Mouse (Mus musculus) testis, adult 2 months (tissue): Measurements from ENCODE around the gene Zscan12. TPM values are rescaled to one million over a fixed set of nuclear protein-coding genes. Genes with fewer than 3 reads are reported as not detected.

Experiments
- H3K27ac ChIP-seq: fragments of 200-500 bp; 2 replicates; pipeline ENCODE4 v1.5.1; 2012; ENCODE audit warnings: low read depth, low read length; ENCODE audit not compliant: control insufficient read depth, insufficient read depth
- H3K27me3 ChIP-seq: fragments of 200-500 bp; 2 replicates; pipeline ENCODE4 v1.6.1; 2012; ENCODE audit warnings: mild to moderate bottlenecking, low read length, moderate library complexity; ENCODE audit not compliant: control insufficient read depth, insufficient read depth
- H3K36me3 ChIP-seq: fragments of 200-500 bp; 2 replicates; pipeline ENCODE4 v1.6.1; 2012; ENCODE audit warnings: mild to moderate bottlenecking, low read length; ENCODE audit not compliant: control insufficient read depth, insufficient read depth
- H3K4me1 ChIP-seq: fragments of 200-500 bp; 2 replicates; pipeline ENCODE4 v1.6.1; 2012; ENCODE audit warnings: low read length; ENCODE audit not compliant: control insufficient read depth, insufficient read depth
- H3K4me3 ChIP-seq: fragments of 200-500 bp; 2 replicates; pipeline ENCODE4 v1.5.1; 2012; ENCODE audit warnings: low read depth, mild to moderate bottlenecking, low read length, moderate library complexity, mixed read lengths; ENCODE audit not compliant: control insufficient read depth
- CTCF ChIP-seq: fragments of 200-500 bp; IDR thresholded peaks from 2 replicates; pipeline ENCODE4 v1.5.1; 2012; ENCODE audit warnings: low read depth, mild to moderate bottlenecking, inconsistent platforms, low read length, moderate library complexity; ENCODE audit not compliant: control insufficient read depth, insufficient read depth, insufficient replicate concordance
- POLR2A ChIP-seq: fragments of 200-500 bp; IDR thresholded peaks from 2 replicates; pipeline ENCODE4 v1.6.1; 2012; ENCODE audit warnings: low read depth, mild to moderate bottlenecking, inconsistent platforms, low read length, moderate library complexity; ENCODE audit not compliant: control insufficient read depth
- polyA plus RNA-seq: library from polyadenylated mRNA; depleted of rRNA; stranded (reverse); fragments of >200 nt; gene quantifications from 2 replicates; pipeline ENCODE4 v1.2.3, GENCODE M21; 2012; rRNA removed

Gene Zscan12
- polyA plus RNA-seq: 14.6 and 15.3 TPM in 2 replicates

DNA sequence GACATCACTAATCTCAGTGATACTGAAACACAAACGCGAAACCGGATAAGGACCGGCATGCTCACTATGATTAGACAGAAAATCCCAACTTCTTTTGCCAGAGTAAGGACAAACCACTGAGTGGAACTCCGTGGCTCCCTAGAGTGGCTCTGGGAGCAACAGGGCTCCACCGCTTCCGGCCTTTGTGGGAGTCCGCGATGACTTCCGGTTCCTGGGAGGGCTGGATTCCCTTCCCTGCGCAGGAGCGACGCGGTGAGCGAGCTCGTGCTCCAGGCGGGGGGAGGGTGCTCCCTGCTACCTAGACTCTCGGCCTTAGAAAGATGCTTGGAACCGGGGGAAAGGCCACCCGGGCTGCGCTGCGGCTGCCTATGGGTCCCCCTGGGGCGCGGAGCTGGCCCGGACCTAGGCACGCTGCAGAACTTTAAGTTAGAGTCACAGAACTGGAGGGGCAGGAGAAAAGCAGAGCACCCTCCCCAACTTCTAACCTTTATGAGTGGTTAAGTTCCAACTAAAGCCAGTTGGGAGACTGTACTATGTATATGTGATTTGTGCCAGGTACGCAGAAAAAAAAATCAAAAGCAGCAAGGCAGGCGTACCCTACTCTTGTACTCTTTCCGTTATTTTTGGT, at the start of gene Zscan12:
Zscan12 (plus strand) TSS at position 200 of the 628 bp plus-strand sequence.
- Histone ChIP-seq H3K36me3 (no peaks in the 10 kb centered on the region), H3K27me3 (no peaks in the 10 kb centered on the region), H3K4me1 (peaks cover 3% of the 10 kb centered on the region; the same call in 1 of the 2 replicates), H3K27ac (peak within 1 kb of the TSS; percentile 71), H3K4me3 (peak within 1 kb of the TSS; percentile 93)
- TF ChIP-seq CTCF (no peak), POLR2A (peak; percentile 71)

DNA sequence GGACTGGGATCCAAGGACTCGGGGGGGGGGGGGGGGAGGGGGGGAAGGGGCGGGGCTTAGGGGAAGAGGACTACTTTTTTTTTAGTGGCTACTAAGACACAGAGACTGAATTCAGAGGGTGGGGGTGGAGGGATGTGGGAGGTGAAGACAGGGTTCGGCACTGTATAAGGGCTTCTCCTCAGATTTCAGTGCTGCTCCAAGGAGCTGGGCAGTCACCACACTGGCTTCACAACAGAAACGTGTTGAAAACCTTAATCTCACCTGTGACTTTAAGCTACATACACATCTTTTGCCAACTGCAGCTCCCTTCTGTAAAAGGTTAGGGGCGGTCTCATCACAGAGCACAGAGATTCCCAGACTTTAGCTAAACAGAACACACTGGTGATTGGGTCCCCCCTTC, 49.8 kb upstream of the Zscan12 start:
- Histone ChIP-seq H3K27me3 (no peaks in the 10 kb centered on the region), H3K36me3 (no peaks in the 10 kb centered on the region), H3K4me3 (no peak overlapping the region), H3K4me1 (no peaks in the 10 kb centered on the region), H3K27ac (no peak overlapping the region)
- no peak for TF ChIP-seq POLR2A
- TF ChIP-seq CTCF: no peak

DNA sequence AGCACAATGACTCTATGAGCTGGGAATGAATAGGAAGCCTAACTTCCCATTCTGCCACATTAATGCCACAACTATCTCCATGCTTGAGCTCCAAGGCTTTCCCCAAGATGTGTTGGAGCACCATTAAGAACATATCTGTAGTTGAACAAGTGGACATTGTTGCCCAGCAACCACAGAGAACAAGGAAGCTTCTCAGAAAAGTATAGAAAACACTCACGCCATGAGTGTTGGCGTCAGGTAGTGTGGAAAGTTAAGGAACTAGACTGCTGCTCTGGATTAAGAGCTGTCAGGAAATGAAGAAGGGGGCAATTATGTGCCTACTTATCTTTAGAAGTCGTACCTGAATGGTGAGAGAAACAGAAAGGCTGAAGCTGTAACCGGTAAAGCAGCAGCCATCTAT, 48.7 kb upstream of the Zscan12 start:
- H3K27ac ChIP-seq: no peak overlapping the region
- H3K4me1 ChIP-seq: no peaks in the 10 kb centered on the region
- no peak overlapping the region; the same call in 1 of the 2 replicates for H3K4me3 ChIP-seq
- no peaks in the 10 kb centered on the region for H3K27me3 ChIP-seq
- no peaks in the 10 kb centered on the region for H3K36me3 ChIP-seq
- TF ChIP-seq POLR2A (no peak), CTCF (no peak)

DNA sequence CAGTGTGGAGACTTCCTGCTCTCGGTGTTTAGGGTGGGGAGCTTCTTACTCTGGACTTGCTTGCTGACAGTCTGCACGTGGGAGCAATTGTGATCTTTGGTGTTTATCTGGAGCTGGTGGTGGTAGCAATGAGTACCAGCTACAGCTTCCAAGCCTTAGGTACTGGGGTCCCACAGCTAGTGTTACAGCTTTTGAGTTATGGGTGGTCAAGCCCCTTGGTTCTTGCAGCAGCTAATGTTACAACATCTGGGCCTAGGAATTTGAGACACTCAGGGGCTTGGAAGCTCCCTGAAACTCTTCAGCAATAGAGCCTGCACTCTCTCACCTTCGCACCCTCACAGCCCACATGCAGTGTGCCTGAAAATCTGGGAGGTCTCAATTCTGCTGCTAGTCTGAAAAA, 42.4 kb upstream of the Zscan12 start:
- Histone ChIP-seq H3K27ac (no peak overlapping the region), H3K4me1 (no peaks in the 10 kb centered on the region), H3K4me3 (no peak overlapping the region), H3K27me3 (no peaks in the 10 kb centered on the region), H3K36me3 (no peaks in the 10 kb centered on the region)
- TF ChIP-seq CTCF (no peak), POLR2A (no peak)

DNA sequence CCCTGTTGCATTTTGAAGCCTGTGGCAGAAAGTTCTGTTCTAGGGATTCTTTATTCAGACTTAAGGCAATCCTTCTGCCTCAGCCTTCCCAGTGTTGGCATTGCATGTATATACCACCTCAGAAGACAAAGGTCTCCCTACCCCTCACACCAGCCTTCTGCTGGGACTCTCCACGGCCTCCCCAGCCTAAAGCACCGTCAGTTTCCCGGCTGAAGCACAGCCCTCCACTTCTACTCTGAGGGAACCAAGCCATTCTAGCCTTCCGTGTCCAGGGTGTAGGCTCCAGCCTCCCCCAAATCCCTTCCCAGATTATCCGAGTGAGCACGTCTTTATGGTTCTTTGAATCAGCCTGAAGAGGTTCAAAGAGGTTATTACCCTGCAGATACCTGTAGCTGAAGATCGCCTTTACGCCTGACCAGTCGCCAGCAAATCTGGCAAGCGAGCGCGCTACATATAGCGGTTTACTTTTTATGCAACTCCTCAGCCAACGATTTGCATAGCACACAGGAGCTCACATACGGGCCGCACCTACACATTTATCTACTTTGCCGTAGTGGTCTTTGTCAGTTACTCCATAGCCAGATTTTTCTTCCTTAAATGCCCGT, 40.6 kb upstream of the Zscan12 start:
- no peaks in the 10 kb centered on the region for H3K27me3 ChIP-seq

DNA sequence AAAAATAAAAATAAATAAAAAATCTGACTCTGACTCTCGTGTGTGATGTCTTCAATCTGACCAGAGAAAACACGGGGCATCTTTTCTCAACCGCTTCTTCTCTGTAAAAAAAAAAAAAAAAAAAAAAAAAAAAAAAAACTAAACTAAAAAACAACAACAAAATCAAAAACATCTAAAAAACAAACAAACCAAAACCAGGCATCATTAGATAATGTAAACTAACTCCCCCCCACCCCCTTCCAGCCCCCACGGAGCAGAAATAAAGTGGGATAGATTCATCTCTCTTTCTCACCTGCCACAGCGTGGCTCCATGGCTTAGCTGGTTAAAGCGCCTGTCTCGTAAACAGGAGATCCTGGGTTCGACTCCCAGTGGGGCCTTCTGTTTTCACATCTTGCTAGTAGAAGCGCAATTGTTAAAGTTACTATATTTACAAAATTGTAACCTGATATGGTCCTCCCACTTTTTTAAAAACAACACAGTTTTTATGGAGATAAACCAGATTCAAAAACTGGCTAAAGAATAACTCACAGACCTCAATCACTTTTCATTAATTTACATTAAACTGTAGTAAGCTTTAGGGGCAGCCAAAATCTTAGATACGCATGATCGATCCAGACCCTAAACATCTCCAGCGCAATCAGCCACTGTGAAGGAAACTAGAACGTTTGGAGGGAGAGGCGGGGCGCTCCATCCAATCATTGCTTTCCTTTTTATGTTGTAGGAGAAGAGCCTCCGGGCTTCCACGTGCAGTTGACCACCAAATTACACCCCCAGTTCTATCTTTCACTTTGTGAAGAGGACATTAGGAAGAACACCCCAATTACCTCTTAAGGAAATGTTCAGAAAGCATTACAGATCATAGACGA, 39.9 kb upstream of the Zscan12 start:
- H3K36me3 ChIP-seq: no peaks in the 10 kb centered on the region
- H3K27me3 ChIP-seq: no peaks in the 10 kb centered on the region
- no peak for TF ChIP-seq POLR2A
- TF ChIP-seq CTCF: no peak
- H3K27ac ChIP-seq: no peak overlapping the region
- peaks cover 6% of the 10 kb centered on the region for H3K4me1 ChIP-seq
- H3K4me3 ChIP-seq: no peak overlapping the region

More for the DNA sequence above, 40.6 kb upstream of the Zscan12 start:
- H3K4me3 ChIP-seq: no peak overlapping the region
- H3K4me1 ChIP-seq: peaks cover 3% of the 10 kb centered on the region
- no peak for TF ChIP-seq CTCF
- TF ChIP-seq POLR2A: no peak
- no peak overlapping the region for H3K27ac ChIP-seq
- H3K36me3 ChIP-seq: no peaks in the 10 kb centered on the region

DNA sequence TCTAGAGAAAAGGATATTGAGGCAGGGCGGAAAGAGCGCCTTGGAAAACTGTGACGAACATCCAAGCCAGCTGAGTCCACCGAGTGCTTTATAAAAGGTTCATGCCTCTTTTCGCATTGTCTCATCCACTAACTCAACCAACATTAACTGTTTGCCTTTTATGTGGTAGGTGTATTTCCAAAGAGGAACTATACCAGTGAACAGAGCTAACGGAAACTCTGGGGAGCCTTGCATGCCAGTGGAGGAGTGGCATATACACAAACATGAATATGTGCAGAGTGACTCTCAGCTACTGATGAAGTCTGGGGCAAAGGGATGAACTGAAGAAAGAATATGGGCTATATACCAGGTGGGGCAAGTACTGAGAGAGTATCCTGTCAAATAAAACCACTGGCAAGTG, 39.2 kb upstream of the Zscan12 start:
- TF ChIP-seq POLR2A (no peak), CTCF (no peak)
- no peak overlapping the region for H3K4me3 ChIP-seq

More for the DNA sequence above, 39.2 kb upstream of the Zscan12 start:
- Histone ChIP-seq H3K36me3 (no peaks in the 10 kb centered on the region), H3K27ac (no peak overlapping the region), H3K4me1 (peaks cover 6% of the 10 kb centered on the region), H3K27me3 (no peaks in the 10 kb centered on the region)
